Mouse (Mus musculus) E14TG2a.4 (cell line): ENCODE measurements around the gene Ttc39b.

ENCODE experiments used
- CTCF ChIP-seq: conservative IDR thresholded peaks from 2 replicates; pipeline ENCODE4 v1.5.1; 2014; ENCODE audit warnings: low read length
- POU5F1 ChIP-seq: IDR thresholded peaks from 2 replicates; pipeline ENCODE4 v1.6.1; 2014; ENCODE audit warnings: low read length, borderline replicate concordance

- TF ChIP-seq CTCF (no peak), POU5F1 (no peak)
These were observed 103.1 kb downstream of the Ttc39b start for GRCm38 (mm10) chr4:83220761-83221557.
